Mouse (Mus musculus) brain, embryonic 14.5 days (tissue): ENCODE data around the gene Omg. TPM values are rescaled to one million over a fixed set of nuclear protein-coding genes. Genes with fewer than 3 reads are reported as not detected.
A peak's percentile ranks its signal among the peaks of the same experiment; 100 is the strongest.

Experiments used
- DNase-seq: peaks from one replicate; pipeline ENCODE4 v3.0.0-alpha.2; 2011; ENCODE audit warnings: low read depth
- CTCF ChIP-seq: fragments of 200-500 bp; IDR thresholded peaks from 2 replicates; pipeline ENCODE4 v1.5.1; 2012; ENCODE audit warnings: inconsistent platforms, mild to moderate bottlenecking, moderate library complexity, borderline replicate concordance; ENCODE audit not compliant: insufficient read depth, insufficient read length; ENCODE audit errors: extremely low read depth
- POLR2A ChIP-seq: fragments of 200-500 bp; IDR thresholded peaks from 2 replicates; pipeline ENCODE4 v1.6.1; 2012; ENCODE audit warnings: mild to moderate bottlenecking, inconsistent platforms, borderline replicate concordance; ENCODE audit not compliant: poor library complexity, insufficient read depth, insufficient read length, severe bottlenecking; ENCODE audit errors: extremely low read depth
- polyA plus RNA-seq: library from polyadenylated mRNA; depleted of rRNA; stranded (reverse); fragments of >200 nt; gene quantifications from 2 replicates; pipeline ENCODE4 v1.2.3, GENCODE M21; 2012

Omg gene
- polyA plus RNA-seq, 1 experiment = 2.5 TPM

DNA sequence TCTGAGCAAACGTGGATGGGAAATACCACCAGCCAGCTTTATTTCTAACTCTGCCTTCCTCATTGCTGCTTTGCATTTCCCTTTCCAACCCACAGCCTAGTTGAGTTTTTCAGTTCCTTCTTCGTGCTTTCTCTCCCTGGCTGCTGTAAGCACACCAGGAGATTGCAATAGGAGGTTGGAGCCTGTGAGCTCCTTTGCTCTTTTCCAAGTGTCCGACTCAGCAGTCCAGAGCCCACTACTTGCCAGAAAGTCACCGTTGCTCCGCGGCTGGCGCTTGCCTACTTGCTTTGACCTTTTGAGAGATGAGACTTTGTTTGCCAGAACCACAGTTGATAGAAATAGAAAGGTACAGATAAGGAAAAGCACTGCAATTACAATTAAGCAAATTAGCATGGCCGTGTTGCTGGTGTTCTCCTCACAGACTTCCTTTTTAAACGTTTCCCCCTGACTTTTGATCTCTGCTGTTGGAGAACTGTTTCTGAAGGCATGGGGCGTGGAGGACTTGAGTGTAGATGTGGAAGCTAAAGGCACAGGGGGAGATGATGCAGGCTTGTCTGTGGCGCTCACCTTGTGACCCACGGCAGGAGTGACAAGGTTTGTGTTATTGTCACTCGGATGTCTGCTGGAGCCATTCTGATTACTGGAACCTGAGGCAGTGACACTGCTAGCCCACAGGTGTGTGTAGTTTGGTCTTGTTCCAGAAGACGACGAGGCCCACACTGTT, 23.3 kb upstream of the Omg start:
- DNase-seq = peak; percentile 5
- TF ChIP-seq CTCF = no peak
- no peak for TF ChIP-seq POLR2A

DNA sequence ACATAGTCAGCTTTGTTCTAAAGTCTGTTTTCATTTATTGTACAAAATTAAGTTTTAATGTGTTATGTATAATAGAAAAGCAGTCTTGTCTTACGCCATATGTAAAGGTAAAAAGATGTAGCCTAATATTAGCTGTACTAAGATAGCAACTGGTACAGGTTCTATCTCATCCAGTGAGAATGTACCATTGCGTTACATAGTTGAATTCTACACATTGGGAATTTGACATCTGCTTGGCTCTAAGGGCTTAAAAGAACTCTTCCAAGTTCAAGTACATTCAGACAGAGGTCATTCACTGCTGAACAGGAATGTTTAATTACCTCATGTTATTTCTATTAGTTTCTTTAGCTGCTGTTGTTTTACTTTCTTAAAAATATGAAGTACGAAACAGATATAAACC, 22.7 kb upstream of the Omg start:
- no peak for DNase-seq
- TF ChIP-seq CTCF = no peak
- no peak for TF ChIP-seq POLR2A

DNA sequence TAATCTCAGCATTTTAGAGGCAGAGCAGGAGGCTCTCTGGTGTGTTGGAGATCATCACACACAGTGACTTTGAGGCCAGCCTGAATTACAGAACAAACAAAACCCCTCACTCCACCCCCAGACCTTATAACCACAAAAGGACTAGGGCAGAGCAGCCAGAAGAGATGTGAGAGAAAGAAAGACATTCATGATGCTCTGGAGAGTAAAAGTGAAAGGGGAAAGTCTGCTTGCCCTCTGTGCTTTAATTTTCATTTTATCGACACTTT, 20.4 kb upstream of the Omg start:
- TF ChIP-seq POLR2A = no peak
- no peak for TF ChIP-seq CTCF
- DNase-seq = no peak

DNA sequence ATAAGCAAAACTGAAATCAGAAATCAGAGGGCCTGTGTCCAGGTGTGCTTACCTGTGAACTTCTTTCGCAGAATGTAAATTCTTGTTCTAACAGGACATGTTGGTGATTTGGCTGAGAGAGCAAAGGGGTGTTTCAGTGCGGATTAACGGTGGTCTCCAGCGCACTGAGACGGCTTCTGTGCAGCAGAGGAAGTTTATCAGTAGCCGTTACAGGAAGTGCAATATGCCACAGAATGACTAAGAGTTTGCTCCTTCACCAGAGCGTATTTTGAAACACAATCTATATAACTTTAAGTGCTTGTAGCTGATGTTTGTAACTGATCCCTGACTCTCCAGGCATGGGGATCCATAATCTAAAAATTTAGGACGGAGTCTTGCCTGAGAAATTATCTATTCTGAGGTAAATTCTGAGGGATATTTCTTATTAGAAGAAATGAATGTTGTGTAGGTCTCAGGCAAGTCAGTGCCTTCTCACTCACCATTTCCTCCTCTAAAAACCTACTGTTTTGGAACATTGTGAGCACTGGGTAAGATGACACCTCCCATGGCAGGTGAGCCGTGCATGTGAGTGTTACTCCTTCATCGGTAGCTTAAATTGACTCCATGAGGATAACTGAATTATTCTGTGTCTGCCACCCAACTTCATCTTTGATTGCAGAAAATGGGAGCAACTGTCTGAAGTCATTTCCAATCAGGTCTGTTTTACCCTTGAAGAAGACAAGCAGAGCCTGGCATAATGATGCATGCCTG, 19.9 kb upstream of the Omg start, which contains the start of gene Evi2b:
Gene Evi2b (minus strand): TSS at position 203 of the 750 bp plus-strand sequence.
- no peak for DNase-seq
- TF ChIP-seq POLR2A = no peak
- TF ChIP-seq CTCF = no peak

DNA sequence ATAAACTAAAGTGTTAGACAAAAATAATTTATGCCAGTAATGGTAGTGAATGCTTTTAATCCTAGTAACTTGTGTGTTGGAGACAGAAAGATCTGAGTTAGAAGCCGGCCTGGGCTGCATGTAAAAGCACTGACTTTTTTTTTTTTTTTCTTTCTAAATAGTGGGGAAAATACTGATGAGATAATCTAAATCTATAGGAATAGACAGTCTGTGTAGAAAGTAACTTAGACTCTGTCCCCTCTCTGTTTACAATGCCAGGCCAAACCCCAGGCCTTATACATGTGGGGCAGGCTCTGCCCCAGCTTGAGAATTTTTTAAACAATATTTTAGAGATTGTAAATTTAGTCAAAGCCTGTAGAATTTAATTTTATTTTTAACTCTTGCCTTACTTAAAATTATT, 19.1 kb upstream of the Omg start:
- TF ChIP-seq CTCF (no peak), POLR2A (no peak)
- no peak for DNase-seq

DNA sequence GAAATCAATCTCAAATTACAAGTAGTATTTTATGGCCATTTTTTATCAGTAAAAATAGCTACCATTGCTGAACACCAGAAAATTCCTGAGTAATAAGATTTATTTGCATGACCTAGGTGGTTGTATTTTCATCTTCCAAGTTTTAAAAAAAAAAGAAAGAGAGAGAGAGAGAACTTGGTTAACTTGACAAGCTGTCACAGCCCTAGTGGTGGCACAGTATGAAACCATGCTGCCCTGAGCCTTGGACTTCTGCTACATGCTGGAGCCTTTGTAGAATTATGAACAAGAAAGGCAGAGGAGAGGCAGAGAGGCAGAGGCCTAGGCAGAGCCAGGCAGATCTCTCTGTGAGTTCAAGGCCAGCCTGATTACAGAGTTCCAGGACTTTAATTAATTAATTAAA, 18.0 kb upstream of the Omg start:
- DNase-seq = no peak
- TF ChIP-seq POLR2A (no peak), CTCF (no peak)

DNA sequence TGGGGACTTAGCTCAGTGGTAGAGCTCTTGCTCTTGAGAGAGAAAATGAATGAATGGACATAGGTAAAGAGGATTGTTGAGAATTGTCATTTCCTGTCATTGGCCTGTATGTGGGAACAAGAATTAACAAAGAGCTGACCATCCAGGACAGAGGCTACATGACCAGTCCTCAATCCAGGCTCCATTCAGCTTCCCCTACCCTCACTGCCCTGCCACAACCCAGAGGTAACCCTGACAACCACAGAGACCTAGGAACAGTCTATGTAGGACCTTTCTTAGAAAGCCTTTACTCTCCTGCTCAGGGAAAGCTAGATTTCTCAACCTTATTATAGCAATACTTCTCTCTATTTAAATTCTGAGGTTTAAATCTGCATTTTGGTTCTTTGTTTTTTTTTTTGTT, 16.9 kb upstream of the Omg start:
- TF ChIP-seq POLR2A (no peak), CTCF (no peak)
- DNase-seq = no peak

DNA sequence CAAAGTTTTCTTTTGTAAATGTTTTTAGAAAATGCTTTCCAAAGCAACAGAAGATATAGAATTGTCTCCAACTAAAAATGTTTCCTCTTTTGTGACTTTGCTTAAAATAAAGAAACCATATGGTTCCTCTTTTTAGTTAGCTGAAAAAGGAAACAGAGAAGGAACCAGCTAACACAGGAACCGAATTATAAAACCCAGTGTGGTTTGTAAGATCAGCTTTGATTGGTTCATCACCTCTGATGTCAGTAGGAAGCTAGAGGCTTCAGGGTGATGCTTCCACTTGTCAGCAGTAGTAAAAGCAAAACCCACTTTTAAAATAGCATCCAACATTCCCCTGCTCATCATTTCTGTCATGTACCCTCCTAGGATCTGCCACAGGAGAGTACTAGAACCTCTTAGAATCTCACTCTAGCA, 16.0 kb upstream of the Omg start:
- TF ChIP-seq POLR2A = no peak
- no peak for TF ChIP-seq CTCF

DNA sequence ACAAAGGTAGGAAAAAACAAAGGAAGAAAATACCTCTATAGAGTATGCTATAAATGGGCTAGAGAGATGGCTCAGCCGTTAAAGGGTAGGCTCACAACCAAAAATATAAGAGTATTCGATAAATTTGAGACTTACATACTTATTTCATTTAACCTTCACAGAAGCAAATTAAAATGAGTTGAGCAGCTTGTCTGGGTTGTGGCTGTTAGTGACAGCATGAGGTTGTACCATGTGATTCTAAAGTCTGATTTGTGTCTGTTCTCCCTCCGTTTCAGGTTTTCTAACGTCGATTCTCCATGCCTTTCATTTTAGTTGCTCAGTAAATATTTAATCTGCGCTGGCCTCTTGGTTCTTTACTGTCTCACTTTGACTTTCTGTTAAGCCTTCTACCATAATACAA, 15.4 kb upstream of the Omg start:
- TF ChIP-seq CTCF (no peak), POLR2A (no peak)
- no peak for DNase-seq

More for the DNA sequence above, 16.0 kb upstream of the Omg start:
- DNase-seq = no peak

DNA sequence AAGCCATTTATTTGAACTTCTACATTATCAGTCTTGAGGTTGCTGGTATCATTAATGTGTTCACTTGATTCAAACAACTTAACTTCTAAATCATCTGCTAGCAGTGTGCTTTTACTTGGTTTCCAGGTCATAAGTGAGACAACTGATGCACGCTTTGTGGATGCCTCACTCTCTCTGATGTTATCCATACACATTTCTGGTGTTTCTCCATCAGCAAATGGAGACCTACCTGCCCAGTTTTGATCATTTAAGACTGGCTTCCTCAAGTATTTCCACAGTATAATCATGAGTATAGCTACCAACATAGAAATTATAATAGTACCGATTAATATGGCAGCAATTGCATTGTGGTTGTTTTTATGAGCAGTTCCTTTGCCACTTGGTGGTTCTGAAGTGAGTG, 11.9 kb upstream of the Omg start:
- DNase-seq = no peak
- no peak for TF ChIP-seq CTCF
- TF ChIP-seq POLR2A = no peak

DNA sequence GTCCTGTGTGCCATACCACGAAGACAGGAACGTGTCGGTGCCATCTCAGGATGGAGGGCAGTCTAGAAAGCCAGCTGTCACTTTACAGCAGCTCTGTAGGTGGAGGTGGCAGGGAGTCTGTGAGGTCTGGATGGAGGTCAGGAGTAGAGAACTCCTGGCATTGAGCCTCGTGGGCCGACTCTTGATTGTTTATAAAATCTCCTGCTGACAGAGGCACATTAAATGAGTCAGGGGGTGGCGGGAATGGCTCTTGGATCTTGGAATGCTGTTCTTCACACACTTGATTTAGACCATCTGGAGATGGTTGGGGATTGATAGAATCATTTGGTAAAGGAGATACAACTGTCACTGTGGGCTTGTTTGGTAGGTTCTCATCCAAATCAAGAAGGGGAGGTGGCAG, 11.4 kb upstream of the Omg start:
- no peak for TF ChIP-seq CTCF
- TF ChIP-seq POLR2A = no peak
- no peak for DNase-seq

DNA sequence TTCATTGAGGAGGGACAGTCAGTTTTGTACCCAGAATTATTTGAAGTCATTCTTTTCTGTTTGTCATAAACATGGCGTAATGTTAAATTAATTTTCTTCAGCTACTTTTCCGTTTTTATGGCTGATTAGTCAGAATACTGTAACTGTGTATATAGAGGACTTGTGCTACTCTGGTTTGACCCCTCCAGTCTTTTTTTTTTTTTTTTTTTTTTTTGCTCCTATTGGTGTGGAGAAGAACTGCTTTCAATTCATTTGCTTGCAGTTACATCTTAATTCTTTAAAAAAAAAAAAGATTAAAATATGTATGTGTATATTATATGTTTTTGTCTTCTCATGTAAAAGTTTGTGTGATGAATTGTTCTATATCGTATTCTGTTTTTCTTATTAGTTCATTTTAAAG, 8.1 kb upstream of the Omg start:
- no peak for TF ChIP-seq POLR2A
- no peak for TF ChIP-seq CTCF
- DNase-seq = no peak

DNA sequence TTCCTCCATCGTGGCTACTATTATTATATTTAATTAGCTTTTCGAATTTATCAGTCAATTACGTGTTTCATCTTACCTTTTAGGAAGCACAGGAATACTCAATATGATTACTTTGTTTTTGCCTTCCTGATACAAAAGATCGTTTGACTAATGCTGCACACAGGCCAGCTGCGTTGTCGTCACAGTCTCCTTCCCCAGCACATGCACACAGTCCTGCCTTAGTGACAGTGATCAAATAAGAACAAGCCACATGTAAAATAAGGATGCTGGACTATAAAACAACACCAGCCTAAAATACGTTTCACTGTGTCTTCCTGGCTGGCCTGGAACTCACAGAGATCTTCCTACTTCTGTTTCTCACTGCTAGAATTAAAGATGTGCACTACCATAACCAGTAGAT, 622 bp upstream of the Omg start:
- peak; percentile 24 for DNase-seq
- TF ChIP-seq POLR2A (no peak), CTCF (no peak)

DNA sequence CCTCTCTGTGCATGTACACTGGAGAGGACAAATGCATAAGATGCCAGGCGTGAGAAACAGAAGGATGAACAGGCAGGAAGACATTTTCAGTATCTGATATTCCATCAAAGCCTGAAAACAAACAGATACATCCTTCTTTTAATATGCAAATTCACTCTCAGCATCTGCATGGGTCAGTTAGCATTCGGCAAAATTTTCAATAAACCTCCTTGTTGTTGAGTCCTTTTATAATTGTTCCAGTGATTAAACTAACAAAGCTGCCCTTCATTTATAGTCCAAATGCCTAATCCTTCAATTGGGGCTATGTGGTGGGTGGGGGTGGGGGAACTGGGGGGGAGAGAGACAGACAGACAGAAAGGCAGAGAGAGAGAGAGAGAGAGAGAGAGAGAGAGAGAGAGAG, 967 bp downstream of the Omg start:
- TF ChIP-seq CTCF = no peak
- DNase-seq = peak; percentile 56
